Mouse (Mus musculus): Measurements from ENCODE around the gene Inpp5b. TPM values are rescaled to one million over a fixed set of nuclear protein-coding genes. Genes with fewer than 3 reads are reported as not detected.
A peak's percentile ranks its signal among the peaks of the same experiment; 100 is the strongest.
"Not testable (repeated sequence)": the region's sequence is repeated elsewhere in the genome, so short reads cannot be mapped to it uniquely, and the experiment has no call there.

Gene Inpp5b
- polyA plus RNA-seq, 1 experiment, result 61.0 TPM

DNA sequence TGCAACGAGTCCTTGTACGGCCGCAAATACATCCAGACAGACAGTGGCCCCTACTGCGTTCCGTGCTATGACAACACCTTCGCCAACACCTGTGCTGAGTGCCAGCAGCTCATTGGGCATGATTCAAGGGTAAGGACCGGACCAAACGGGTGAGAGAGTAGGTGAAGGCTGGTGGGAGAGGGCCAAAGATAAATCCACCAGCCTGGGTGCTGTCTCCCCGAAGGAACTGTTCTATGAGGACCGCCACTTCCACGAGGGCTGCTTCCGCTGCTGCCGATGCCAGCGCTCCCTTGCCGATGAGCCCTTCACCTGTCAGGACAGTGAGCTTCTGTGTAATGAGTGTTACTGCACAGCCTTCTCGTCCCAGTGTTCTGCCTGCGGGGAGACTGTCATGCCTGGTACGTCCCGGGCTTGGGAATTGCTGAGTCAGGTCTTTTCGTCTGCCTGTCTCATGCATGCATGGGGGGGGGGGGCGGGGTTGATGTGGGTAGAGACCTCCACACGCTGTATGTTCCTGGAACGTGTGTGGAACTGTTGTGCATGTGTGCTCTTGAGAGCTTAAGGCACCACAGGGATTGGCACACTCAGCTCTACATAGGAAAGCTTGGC is 35.9 kb upstream of the Inpp5b start:
- Histone ChIP-seq H3K4me1 (ENCODE audit: control insufficient read depth, insufficient read depth, low read length) (peaks cover 18% of the 10 kb centered on the region; the same call in 1 of the 2 replicates), H3K27me3 (replicated peaks; ENCODE audit: control insufficient read depth, insufficient read depth, low read length) (no peaks in the 10 kb centered on the region), H3K36me3 (ENCODE audit: control insufficient read depth, insufficient read depth, low read length) (no peaks in the 10 kb centered on the region), H3K4me3 (ENCODE audit: insufficient read depth, low read depth, low read length) (no peak overlapping the region), H3K27ac (ENCODE audit: insufficient read depth, low read depth, low read length) (peak overlapping the region; percentile 78)
- WGBS, result 70% methylated on average over 23 of the region's 23 CpGs
- TF ChIP-seq CTCF (conservative IDR thresholded peaks at IDR 0.05; ENCODE audit: insufficient read depth, insufficient read length, low read depth, low read length), result no peak
- TF ChIP-seq POLR2A (IDR thresholded peaks at IDR 0.05; ENCODE audit: low read depth, low read length), result no peak
- no peak for DNase-seq

DNA sequence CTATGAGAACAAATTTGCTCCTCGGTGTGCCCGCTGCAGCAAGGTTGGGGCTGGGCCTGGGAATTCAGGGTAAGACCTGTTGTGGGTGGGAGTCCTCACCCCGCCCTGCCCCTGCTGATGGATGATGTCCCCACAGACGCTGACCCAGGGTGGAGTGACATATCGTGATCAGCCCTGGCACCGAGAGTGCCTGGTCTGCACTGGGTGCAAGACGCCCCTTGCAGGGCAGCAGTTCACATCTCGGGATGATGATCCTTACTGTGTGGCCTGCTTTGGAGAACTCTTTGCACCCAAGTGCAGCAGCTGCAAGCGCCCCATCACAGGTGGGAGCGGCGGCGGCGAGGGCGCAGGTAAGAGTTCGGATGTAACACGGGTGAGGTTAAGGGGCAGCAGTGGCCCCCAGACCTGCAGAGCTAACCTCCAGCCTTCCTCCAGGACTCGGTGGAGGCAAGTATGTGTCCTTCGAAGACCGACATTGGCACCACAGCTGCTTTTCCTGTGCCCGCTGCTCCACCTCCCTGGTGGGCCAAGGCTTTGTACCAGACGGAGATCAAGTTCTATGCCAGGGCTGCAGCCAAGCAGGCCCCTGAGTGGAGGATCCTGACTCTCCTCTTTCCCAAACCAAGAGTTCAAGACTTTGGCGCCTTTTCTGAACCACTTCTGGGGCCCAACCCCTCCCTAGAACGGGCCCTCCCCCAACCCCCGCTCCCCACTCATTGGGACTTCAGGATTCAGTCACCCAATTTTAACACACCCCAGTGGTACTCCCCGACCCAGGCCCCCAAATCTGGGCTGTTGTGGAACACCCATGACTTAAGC is 34.1 kb upstream of the Inpp5b start:
- H3K27ac ChIP-seq (ENCODE audit: insufficient read depth, low read depth, low read length); H3K4me3 ChIP-seq (ENCODE audit: insufficient read depth, low read depth, low read length); H3K27me3 ChIP-seq (replicated peaks; ENCODE audit: control insufficient read depth, insufficient read depth, low read length); H3K36me3 ChIP-seq (ENCODE audit: control insufficient read depth, insufficient read depth, low read length); DNase-seq: not testable (repeated sequence)
- peaks cover 18% of the 10 kb centered on the region; the same call in 1 of the 2 replicates for H3K4me1 ChIP-seq (ENCODE audit: control insufficient read depth, insufficient read depth, low read length)
- 91% methylated on average over 25 of the region's 25 CpGs for WGBS

DNA sequence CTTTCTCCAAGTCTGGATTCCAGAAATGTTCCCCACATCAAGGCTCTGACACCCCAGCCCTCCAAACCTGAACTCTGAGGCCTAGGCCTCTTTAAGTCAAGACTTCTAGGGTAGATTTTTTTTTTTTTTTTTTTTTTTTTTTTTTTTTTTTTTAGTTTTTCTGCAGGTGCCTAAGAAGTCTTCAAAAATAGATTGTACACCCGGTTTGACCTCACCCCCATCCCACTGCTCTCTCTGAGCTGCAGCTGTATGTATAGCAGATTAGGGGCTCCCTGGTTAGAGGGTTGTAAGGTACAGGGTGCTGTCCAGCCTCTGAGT is 33.5 kb upstream of the Inpp5b start:
- 45% methylated on average over 1 of the region's 1 CpGs for WGBS
- peaks cover 18% of the 10 kb centered on the region; the same call in 1 of the 2 replicates for H3K4me1 ChIP-seq (ENCODE audit: control insufficient read depth, insufficient read depth, low read length)
- H3K4me3 ChIP-seq (ENCODE audit: insufficient read depth, low read depth, low read length); H3K27ac ChIP-seq (ENCODE audit: insufficient read depth, low read depth, low read length); H3K36me3 ChIP-seq (ENCODE audit: control insufficient read depth, insufficient read depth, low read length); H3K27me3 ChIP-seq (replicated peaks; ENCODE audit: control insufficient read depth, insufficient read depth, low read length); DNase-seq: not testable (repeated sequence)

DNA sequence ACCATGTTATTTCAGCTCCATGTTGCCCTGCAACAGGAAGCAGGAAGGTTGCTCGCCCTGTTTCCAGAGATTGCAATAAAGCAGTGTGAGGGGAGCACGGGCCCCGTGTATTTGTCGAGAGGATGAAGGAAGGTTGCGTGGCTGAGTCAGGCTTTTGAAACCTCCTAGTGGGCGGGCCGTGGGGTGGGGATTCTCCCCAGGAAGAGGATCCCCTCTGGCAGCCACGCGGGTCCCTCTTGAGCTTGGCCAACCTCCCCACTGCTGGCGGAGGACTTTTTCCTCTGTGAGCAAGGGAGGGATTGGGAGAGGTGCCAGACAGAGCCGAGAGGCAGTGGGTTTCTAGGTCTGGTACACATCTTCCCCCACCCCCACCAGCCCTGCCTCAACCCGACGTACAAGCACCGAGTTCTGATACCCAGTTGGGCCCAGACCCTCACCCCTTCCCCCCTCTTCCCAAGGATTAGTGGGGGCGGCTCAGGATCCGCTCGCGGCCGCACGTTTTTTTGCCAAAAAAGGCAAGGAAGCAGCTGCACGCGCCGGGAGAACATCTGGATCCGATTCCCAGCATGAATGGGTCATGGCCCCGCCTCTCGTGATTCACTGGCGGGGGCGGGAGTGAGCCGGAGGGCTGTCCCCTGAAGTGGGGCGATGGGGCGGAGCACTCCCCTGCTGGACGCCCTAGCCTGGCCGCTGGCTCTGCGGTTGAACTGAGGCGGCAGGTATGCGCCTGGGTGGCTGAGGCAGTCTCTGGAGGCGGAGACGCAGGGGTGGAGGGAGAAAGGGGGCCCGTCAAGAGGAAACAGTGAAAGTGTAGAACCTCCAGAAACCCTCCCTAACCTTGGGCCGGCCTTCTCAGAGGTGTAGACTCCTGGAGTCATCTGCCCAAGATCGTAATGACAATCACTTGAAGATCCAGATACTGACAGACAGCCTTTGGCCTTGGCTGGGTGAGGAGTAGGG is 32.9 kb upstream of the Inpp5b start:
- 3% methylated on average over 41 of the region's 41 CpGs for WGBS
- TF ChIP-seq POLR2A (IDR thresholded peaks at IDR 0.05; ENCODE audit: low read depth, low read length), result no peak
- no peak for TF ChIP-seq CTCF (conservative IDR thresholded peaks at IDR 0.05; ENCODE audit: insufficient read depth, insufficient read length, low read depth, low read length)
- DNase-seq, result peak; percentile 95
- Histone ChIP-seq H3K27me3 (replicated peaks; ENCODE audit: control insufficient read depth, insufficient read depth, low read length) (no peaks in the 10 kb centered on the region), H3K27ac (ENCODE audit: insufficient read depth, low read depth, low read length) (peak overlapping the region; percentile 82), H3K4me3 (ENCODE audit: insufficient read depth, low read depth, low read length) (peak overlapping the region; percentile 33), H3K36me3 (ENCODE audit: control insufficient read depth, insufficient read depth, low read length) (no peaks in the 10 kb centered on the region), H3K4me1 (ENCODE audit: control insufficient read depth, insufficient read depth, low read length) (peaks cover 15% of the 10 kb centered on the region; the same call in 1 of the 2 replicates)

DNA sequence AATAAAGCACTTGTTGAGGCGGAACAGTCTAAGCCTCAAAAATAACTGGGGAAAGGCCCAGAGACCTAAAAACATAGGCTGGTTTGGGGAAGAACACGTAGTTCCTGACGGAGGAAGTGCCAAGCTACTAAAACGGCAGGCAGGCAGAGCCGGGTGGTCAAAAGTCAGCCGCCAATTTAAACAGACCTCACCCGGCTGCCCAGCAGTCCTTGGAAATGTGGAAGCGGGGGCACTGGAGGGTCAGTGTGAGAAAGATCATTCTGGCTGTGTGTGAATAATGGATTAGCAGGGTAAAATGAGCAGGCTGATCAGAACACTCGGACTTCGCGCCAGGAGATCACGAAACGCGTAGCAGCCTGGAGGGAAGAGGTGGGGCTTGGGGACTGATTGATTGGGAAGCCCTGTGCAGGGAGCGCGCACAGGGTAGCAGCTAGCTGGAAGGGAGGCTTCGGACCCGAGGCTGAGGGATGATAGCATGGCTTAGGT is 31.6 kb upstream of the Inpp5b start:
- peaks cover 15% of the 10 kb centered on the region; the same call in 1 of the 2 replicates for H3K4me1 ChIP-seq (ENCODE audit: control insufficient read depth, insufficient read depth, low read length)
- TF ChIP-seq CTCF (conservative IDR thresholded peaks at IDR 0.05; ENCODE audit: insufficient read depth, insufficient read length, low read depth, low read length) (no peak), POLR2A (IDR thresholded peaks at IDR 0.05; ENCODE audit: low read depth, low read length) (no peak)
- peak overlapping the region; percentile 55 for H3K27ac ChIP-seq (ENCODE audit: insufficient read depth, low read depth, low read length)
- DNase-seq, result peak; percentile 64
- H3K27me3 ChIP-seq (replicated peaks; ENCODE audit: control insufficient read depth, insufficient read depth, low read length), result no peaks in the 10 kb centered on the region
- H3K4me3 ChIP-seq (ENCODE audit: insufficient read depth, low read depth, low read length), result peak overlapping the region; percentile 38; the same call in 1 of the 2 replicates
- WGBS, result 7% methylated on average over 18 of the region's 18 CpGs
- H3K36me3 ChIP-seq (ENCODE audit: control insufficient read depth, insufficient read depth, low read length), result no peaks in the 10 kb centered on the region

DNA sequence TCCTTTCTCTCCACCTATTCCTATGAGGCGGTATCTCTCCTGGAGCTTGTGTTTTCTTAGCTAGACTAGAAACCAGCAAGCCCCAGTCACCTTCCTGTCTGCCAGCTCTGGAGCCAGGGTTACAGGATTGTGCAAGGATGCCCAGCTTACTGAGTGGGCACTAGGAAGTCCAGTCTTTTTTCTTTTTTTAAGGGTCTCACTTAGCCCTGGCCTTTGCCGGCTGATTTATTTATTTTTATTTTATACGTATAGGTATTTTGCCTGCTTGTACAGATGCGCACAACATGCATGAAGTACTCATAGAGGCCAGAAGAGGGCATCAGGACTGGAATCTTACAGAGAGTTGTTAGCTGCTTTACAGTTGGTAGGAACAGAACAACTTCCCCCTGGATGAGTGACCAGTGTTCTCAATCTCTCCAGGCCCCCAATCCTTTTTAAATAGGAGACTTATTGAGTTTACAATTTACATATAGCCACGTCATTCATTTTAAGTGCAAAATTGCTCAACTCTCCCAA is 30.8 kb upstream of the Inpp5b start:
- Histone ChIP-seq H3K36me3 (ENCODE audit: control insufficient read depth, insufficient read depth, low read length) (no peaks in the 10 kb centered on the region), H3K4me1 (ENCODE audit: control insufficient read depth, insufficient read depth, low read length) (peaks cover 15% of the 10 kb centered on the region; the same call in 1 of the 2 replicates), H3K27ac (ENCODE audit: insufficient read depth, low read depth, low read length) (no peak overlapping the region), H3K4me3 (ENCODE audit: insufficient read depth, low read depth, low read length) (no peak overlapping the region), H3K27me3 (replicated peaks; ENCODE audit: control insufficient read depth, insufficient read depth, low read length) (no peaks in the 10 kb centered on the region)
- WGBS, result 5% methylated on average over 5 of the region's 5 CpGs
- DNase-seq, result peak; percentile 72
- peak; percentile 27; the same call in 1 of the 2 replicates for TF ChIP-seq CTCF (conservative IDR thresholded peaks at IDR 0.05; ENCODE audit: insufficient read depth, insufficient read length, low read depth, low read length)
- no peak for TF ChIP-seq POLR2A (IDR thresholded peaks at IDR 0.05; ENCODE audit: low read depth, low read length)

All from kidney, adult 2 months (tissue).